Mouse (Mus musculus): Measurements from ENCODE around the gene Slc22a4.

Gene Slc22a4

DNA sequence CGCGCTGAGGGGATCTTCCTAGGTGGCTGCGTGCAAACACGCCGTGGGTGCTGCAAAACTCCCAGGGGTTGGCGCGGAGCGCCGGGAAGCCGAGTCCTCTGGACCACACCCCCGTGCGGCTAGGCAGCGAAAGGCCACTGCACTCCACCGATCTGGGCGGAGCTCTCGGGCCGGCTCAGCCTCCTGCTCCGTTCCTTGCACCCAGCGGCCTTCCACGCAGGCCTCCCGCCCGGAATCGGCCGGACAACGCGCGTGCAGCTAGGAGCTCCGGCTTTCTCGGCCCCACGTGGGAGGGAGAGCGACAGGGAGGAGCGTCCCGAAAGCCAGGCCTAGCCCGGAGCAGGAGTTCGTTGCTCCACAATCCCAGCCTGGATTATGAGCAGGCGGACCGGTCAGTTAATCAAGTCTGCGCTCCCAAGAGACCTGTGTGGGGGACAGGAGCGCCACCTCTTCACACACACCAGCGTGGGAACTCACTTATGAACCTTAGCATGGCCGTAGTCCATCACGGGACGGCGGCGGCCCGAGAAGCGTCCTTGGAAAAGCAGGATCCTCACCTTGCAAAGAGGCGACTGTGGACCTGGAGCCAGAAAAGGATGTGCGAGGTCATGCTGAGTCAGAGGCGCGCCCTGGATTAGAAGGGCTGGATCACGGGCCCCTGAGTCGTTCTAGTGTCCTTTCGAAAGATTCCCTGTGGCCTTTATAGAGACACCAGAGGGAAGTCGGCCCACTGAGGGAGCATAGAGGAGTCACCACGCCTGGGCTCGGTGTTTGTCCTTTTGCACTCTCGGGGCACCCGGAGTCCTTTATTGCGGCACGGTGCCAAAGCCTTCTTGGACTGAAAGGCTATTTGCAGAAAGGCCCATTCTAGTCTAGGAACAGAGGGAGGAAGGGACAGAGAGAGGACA, at the start of gene Slc22a4:
Gene Slc22a4 (minus strand): TSS at position 47 of the 908 bp plus-strand sequence.
- DNase-seq (ENCODE audit: low read depth) = peak; percentile 54

DNA sequence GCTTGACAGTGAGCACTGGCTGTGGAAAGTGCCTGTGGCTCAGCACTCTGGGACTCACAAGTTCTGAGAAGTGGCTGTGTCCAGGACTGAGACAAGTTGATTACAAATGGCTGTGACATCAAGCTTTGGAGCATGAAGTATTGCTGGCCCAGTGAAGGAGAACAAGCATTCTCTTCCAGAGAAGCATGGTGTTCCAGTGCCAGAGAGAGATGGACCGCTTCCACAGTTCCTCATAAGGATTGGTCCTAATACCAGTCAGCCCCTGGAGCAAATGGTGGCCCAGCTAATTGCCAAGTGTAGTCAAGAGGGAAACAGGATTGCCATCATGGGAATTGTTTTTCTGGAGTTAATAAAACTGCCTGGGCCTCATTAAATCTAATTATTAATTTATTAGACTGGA, 48.2 kb upstream of the Slc22a4 start:
- DNase-seq (ENCODE audit: low read depth) = no peak

DNA sequence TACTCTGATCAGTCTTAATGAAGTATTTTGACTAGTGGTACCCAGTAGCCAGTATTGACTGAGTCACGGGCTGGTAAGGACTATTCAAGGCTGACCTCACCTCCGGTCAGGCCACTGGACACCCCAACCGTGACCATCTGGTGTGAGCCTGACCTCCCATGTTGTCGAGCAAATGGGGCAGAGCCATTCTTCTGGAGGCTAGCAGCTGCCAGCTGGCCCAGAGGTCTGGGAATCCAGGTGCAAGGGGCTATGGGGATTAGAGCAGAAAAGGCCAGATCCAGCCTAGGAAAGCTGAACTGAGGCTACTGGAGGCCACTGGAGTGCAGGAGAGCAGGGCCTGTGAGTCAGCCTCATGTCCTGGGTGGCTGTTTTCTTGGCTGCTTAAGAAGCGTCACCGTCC, 47.5 kb upstream of the Slc22a4 start:
- no peak for DNase-seq (ENCODE audit: low read depth)

DNA sequence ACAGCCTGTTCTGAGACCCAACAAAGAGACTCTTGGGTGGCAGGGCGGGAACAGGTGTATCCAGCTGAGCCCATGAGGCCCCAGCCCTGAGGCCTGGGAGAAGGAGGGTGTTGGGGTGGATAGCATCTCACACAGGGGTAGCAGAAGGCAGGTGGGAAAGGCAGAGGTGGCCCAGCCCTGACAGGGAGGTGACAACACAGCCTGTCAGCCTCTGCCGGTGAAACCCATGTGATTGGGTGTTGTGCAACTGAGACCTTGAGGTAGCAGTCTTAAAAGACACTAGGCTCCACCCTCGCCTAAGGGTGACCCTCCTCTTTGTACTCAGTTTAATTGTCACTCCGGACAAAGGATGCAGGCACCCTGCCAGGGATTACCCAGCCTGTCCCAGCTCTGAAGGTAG, 45.4 kb upstream of the Slc22a4 start:
- no peak for DNase-seq (ENCODE audit: low read depth)

DNA sequence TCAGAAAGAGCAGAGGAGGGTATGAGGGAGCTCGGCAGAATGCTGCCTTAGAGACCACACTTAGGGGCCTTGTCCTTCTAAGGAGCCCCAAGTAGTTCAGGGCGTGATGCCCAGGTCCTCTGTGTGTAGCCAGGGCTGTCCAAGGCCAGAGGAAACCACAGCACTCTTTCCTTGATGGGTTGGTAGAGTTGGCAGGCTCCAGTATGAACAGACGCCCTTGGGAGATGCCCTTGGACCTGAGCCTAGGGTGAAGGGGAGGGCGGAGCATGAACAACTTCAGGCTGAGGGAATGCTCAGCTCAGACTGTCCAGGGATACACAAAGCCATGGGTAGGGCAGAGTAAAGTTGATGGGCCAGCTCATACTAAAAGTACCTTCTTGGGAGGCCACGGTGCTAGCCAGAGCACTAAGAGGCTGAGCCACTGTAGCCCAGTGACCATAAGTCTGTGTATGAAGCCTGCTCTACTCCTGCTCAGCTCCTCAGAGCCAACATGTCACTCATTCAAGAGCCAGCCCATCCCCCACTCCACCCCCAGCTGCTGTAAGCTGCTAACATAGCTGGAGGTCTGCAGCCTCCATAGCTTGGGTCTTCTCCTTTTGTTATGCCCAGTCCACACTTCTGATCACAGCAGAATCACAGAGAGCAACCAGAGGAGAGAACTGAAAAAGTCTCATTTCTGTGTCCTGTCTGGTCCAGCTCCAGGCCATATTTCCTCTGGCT, 44.0 kb upstream of the Slc22a4 start:
- no peak for DNase-seq (ENCODE audit: low read depth)

DNA sequence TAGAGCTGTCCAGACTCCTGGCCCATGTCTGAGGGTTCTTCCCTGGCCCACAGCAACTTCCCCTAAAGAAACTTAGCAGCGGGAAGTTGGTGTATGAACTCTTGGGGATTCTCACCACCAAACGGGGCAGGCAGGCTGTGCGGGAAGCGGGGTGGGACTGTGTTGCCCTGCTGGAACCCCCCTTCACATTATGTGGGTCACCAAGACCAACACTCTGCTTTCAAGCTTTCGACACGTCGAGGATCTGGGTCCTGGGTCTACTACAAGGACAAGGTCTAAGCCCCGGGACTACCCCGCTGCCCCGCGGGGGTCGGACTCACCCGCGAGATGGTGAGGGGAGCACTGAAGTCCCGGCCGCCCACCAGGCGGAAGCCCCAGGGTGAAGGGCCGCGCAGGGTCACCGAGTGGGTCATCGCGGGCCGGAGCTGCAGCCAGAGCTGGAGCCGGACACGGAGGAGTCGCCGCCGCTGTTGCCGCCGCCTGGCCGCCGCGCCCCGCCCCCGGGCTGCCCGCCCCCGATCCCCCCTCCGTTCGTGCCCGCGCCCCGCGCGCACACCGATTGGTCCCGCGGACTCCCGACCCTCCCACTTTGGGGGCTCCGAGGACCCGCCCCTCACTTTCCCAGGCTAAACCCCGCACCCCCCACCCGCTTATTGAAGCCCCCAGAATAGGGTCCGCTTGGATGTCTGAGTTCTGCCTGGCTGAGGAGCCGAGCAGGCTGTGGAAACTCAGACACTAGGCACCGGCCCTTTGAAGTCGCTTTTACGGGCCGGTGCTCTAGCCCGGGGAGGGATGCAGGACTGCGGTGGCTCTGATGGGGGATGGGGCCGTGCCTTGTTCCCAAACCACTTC, 40.9 kb upstream of the Slc22a4 start, which contains the start of gene Pdlim4:
Gene Pdlim4 (minus strand): TSS at position 495 of the 852 bp plus-strand sequence.
- no peak for DNase-seq (ENCODE audit: low read depth)

DNA sequence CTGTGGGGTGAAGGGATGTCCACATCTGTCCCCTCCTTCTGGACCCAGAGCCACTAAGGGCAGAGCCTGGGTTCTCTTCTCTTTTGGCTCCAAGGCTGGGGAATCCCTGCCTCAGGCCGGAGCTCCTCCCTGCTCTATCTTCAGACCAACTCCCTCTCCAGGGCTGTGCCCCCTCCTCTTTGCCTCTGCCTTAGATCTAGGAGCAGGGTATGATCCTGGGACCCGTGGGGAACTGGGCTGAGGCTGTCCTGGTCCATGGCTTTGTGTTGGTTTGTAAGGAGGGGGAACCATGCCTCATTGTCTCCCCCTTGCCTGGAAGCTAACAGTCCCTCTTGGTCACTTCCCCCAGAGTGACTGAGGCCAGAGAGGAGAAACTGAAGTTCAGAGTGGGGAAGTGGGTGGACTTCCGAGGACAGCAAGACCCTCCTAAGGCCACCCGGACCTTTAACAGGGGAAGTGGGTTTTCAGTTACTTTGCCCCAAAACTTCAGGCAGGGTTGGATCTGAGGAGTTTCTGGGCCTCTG, 40.2 kb upstream of the Slc22a4 start:
- no peak for DNase-seq (ENCODE audit: low read depth)

DNA sequence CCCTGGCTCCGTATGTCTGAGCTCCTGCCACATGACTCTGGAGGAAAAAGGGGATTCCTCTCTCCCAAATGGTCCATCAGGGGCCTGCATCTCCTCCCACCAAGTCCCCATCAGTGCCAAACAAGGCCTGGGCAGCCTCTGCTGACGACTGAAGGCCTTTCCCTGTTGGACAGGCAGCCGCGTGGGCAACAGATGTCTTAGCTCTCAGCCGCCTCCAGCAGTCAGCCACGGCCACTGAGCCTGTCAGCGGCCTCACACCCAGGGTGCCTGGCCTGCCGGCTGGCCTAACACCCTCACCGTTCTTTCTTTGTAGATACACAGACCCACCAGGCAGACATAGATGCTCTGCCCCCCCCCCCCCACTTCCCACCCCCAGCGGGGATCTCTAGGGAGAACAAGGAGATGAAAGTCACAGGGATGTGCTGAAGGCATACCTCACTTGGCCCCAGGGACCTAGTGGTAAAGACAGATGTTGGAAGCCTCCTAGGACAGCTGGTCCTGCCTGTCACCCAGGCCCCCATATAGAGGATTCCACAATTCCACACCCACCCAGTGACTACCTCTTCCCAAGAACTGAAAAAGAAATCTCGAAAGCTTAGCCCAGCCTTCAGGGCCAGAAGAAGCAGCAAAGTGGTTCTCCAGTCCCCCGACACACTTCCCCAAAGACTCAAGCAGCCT, 39.6 kb upstream of the Slc22a4 start:
- no peak for DNase-seq (ENCODE audit: low read depth)

DNA sequence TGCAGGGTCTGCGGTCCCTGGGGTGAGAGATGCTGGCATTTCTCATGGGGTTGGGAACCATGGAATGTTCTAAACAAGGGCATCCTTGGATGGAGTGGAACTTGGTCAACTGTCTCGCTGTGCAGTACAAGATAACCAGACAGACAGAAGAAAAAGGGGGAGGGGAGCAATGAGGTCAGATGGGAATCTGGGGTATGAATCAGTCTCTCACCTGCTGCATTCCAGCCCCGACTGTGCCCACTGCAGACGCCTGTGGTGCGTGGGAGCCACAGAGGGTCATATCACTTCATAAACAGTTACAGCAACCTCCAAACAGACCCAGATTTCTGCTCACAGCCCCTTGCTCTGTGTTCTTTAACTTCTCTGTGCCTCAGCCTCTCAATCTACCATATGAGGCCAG, 38.5 kb upstream of the Slc22a4 start:
- DNase-seq (ENCODE audit: low read depth) = no peak

DNA sequence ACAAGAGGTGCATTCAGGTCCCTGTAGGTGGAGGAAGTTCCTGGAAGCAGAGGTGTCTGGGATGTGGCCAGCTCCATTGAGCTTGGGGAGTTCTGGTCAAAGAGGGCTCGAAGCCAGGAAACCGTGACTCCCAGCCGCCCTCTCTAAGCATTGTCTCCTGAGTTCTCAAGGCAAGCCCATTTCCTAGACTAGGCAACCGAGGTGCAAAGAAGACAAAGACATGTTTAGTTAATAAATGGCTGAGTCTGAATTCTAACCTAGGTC, 38.0 kb upstream of the Slc22a4 start:
- DNase-seq (ENCODE audit: low read depth) = no peak

DNA sequence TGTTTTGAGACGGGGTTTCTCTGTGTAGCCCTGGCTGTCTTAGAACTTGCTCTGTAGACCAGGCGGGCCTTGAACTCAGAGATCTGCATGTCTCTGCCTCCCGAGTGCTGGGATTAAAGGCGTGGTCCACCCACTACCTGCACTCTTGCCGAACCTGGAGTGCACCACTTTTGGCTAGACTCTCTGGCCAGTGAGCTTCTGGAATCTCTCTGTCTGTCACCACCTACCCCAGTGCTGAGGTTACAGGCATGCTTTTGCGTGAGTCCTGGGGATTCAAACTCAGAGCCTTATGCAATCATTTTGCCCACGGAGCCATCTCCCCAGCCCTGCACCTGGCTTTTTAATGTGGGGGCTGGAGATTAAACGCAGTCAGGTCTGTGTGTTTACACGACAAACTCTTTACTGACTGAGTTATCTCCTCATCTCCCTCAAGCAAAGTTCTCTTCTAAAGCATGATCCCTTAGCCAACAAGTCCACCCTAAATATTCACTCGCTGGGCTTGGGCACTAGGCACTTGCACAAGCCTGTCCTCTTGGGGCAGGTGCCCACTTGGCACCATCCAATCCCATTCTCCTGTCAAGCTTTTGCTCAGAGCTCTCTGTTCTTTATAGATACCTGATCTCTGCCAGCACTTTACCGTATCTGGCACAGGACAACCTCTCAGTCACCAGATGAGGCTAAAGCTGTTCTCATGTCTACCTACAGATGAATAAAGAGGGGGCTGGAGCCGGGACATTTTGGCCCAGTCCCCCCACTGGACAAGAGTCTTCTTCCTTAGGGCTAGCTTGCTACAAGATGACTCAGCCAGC, 37.4 kb upstream of the Slc22a4 start:
- DNase-seq (ENCODE audit: low read depth) = no peak

DNA sequence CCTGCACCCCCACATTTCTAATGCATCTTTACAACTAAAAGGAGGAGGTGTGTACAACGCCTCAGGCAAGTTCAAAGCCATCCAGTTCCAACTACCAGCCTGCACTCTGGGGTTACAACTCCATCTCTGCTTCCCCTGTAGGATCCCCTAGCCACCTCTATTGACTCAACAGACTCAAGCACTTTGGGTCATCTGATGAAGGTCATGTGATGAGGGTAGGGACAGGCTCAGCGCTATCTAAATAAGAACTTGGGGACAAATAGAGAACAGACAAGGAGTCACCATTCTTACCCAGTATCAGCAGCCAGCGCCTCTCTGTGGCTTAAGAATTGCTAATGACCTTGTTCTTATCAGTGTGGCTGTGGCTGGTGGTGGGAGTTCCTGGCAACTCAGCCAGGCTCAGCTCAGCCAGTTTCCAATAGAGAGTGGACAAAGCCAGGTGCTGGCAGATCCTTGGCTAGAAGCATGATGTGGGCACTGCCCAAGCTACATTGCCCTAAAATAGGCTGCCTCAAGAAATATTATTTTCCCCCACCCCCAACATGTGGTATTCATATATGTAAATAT, 36.6 kb upstream of the Slc22a4 start:
- no peak for DNase-seq (ENCODE audit: low read depth)

DNA sequence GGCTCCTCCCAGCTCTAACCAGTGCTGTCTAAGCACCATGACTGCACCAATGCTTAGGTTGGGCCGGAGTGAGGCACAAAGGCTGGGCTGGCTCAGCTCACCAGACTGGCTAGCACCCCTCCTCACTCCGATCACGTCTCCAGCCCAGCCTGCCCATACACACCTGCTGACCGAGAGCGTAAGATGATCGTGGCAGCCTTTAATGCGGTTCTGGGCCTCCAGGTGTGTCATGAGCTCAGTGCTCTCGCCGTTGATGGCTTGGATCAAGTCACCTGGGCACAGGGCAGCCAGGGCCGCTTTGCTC, 35.5 kb upstream of the Slc22a4 start:
- DNase-seq (ENCODE audit: low read depth) = no peak

DNA sequence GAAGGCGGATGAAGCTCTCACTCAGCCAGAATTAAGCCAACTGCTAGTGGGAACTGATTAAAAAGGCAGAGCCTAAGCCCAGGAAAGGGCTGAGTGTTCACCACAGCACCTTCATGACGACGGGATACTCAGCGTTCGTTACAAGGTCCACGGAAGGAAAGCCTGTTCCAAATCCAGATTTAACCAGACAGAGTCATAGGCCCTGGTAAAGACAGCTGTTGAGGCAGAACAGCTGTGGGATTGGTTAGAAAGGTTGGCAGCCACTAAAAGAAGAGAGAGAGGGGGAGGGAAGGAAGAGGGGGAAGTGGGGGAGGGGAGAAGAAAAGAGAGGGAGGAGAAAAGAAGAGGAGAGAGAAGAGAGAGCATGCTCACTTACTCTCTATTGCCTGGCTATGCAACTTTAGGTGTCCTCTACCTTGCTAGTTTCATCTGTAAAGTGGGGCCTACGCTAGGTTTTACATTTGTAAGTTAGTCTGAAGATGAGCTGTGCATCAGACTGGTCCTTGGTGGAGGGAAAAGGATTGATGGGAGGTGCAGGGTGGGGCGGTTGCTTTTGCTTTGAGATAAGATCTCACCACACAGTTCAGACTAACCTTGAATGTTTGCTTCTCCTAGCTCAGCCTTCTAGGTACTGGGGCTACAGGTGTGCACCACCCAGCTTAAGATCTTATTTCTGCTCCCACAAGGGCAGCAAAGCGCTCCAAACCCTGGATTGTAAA, 35.0 kb upstream of the Slc22a4 start:
- DNase-seq (ENCODE audit: low read depth) = peak; percentile 73

DNA sequence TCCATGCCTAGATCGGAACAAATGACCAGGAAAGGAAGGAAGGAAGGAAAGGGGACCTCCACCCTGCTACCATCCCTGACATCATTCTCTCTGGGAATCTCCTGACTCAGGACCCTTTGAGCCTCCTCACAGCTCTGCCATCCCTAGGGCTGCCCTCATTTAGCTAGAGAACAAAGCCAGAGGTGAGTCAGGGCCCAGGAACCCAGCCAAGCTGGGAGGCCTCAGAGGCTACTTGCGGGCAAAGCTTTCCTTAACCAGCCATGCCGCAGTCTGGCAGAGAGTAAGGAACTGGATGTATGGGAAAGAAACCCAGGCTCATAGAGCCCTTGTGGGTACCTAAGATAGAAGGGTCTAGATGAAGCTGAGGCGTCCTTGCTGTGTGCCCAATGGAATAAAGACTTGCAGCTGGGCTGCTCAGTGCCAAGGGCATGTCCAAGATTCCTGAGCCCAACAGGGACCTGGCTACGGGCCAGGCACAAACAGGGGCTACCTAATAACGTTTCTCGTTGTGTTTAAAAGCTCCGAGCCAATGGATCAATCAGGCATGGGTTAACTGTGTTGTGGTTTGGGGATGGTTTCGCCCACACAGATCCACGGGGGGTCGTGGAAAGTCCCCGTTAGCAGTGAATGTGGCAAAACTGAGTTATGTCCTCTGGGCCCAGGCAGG, 34.3 kb upstream of the Slc22a4 start:
- no peak for DNase-seq (ENCODE audit: low read depth)

DNA sequence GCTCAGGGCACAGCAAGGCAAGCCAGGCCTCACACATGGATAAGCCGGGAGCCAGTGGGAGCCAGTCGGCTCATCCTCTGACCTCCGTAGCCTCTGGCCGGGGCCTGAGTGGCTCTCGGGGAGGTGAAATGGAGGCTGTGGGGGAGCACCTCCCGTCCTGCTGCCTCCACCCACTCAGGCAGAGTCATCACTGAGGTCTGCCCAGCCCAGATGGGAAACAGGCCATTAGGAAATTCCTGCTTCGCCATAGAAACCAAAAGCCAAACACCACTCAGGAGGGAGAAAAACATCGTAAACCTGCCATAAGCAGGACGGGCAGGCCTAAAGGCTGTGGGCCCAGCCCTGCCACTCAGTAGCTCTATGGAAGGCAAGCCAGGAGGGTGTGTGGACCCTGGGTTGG, 32.4 kb upstream of the Slc22a4 start:
- no peak for DNase-seq (ENCODE audit: low read depth)

DNA sequence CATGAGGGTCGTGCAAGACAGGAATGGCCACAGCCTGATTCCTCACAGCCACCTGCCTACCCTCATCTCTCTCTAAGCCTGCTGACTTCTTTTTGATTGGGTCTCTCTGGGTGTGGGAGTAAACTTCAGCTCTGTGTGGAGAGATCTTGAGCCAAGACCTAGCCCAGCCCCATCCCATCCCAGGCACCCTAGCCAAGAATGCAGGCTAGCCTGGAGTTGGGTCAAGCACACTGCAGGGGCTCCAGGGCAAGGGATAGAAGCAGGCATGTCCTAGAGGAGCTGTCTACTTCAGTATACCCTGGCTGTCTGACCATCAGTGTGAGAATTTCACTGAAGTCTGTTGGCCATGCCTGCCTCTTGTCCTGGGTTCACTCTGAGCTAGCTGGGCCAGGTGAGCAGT, 31.6 kb upstream of the Slc22a4 start:
- no peak for DNase-seq (ENCODE audit: low read depth)

DNA sequence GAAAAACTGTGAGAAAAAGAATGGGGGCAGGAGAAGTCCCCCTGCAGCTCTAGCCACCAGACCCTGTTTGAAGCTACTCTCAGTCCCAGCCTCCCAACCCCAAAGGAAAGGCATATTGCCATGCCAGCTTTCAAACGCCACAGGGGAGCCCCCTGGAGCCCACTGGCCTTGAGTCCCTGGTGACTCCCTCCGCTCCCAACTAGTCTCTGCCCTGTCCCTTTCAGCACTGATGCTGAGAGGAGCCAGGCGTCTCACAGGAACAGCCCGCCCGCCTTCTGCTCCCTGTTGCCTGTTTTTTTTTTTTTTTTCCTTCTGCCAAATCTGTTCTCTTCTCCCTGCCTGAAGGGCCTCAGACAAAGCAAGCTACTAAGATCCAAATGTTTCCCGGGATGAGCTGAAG, 30.8 kb upstream of the Slc22a4 start:
- no peak for DNase-seq (ENCODE audit: low read depth)

DNA sequence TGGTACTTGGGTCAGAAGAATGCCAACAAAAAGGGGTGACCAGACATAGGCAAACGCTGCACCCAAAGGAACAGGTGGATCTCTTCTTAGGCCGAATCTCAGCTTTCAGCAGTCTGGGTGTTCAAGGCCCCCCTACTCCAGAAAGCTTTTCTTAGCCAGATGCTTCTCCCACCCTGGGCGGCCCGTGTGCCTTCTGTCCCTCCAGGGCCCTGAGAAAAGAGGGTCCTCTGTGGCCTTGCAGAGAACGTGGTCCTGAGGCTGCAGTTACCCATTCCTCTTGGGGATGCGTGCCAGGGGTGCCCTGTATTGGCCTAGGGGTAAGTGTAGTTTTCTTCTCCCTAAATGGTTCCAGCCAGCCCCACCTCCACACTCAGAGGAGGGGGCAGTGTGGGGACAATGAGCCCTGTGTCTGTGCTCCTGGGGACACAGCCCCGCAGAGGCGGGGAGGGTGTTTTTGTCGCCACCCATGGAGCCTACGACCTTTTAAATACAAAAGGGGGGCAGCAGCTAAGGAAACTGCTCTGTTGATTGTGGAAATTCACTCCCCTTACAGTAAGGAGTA, 30.2 kb upstream of the Slc22a4 start:
- DNase-seq (ENCODE audit: low read depth) = no peak

Measured in induced T-regulatory cell, adult 2 months (primary cell).